Mouse (Mus musculus): ENCODE measurements around the gene Gm21974.
A peak's percentile ranks its signal among the peaks of the same experiment; 100 is the strongest.
"Not testable (repeated sequence)": the region's sequence is repeated elsewhere in the genome, so short reads cannot be mapped to it uniquely, and the experiment has no call there.

Gene Gm21974

GRCm38 (mm10) chr7:127875627-127876001, 19.6 kb downstream of the Gm21974 start:
- peak; percentile 99 for DNase-seq

GRCm38 (mm10) chr7:127874812-127875626, 20.2 kb downstream of the Gm21974 start:
- no peak for DNase-seq

- no peak for DNase-seq
These were observed 25.0 kb downstream of the Gm21974 start for GRCm38 (mm10) chr7:127870136-127870821.

- DNase-seq = peak; percentile 97
These were observed 26.0 kb downstream of the Gm21974 start for GRCm38 (mm10) chr7:127869149-127869810.

- DNase-seq = no peak
These were observed 27.6 kb downstream of the Gm21974 start for GRCm38 (mm10) chr7:127867641-127868040.

GRCm38 (mm10) chr7:127866434-127866833, 28.8 kb downstream of the Gm21974 start:
- DNase-seq = no peak

GRCm38 (mm10) chr7:127858258-127858657, 37.0 kb downstream of the Gm21974 start:
- no peak for DNase-seq

- peak; percentile 97 for DNase-seq
These were observed 44.3 kb downstream of the Gm21974 start for GRCm38 (mm10) chr7:127850906-127851305.

GRCm38 (mm10) chr7:127849973-127850875, 45.0 kb downstream of the Gm21974 start:
- peak; percentile 96 for DNase-seq

- DNase-seq = peak; percentile 99
These were observed 53.1 kb downstream of the Gm21974 start for GRCm38 (mm10) chr7:127842001-127842718.

GRCm38 (mm10) chr7:127841340-127842000, 53.8 kb downstream of the Gm21974 start:
- peak; percentile 100 for DNase-seq

GRCm38 (mm10) chr7:127840886-127841285, 54.4 kb downstream of the Gm21974 start:
- no peak for DNase-seq

GRCm38 (mm10) chr7:127840031-127840430, 55.2 kb downstream of the Gm21974 start:
- peak; percentile 82 for DNase-seq

- DNase-seq = not testable (repeated sequence)
These were observed 57.4 kb downstream of the Gm21974 start for GRCm38 (mm10) chr7:127837878-127838277.

GRCm38 (mm10) chr7:127837473-127837872, 57.8 kb downstream of the Gm21974 start:
- peak; percentile 70 for DNase-seq
